Mouse (Mus musculus) limb, embryonic 15.5 days (tissue): ENCODE results near the gene Hsf4. TPM values are rescaled to one million over a fixed set of nuclear protein-coding genes. Genes with fewer than 3 reads are reported as not detected.

Experiments used
- ATAC-seq: fragments of 200-750 bp; cut with Nextera tagmentation; 2 replicates; pipeline ENCODE4 v1.8.0; 2017; ENCODE audit warnings: low read depth, moderate TSS enrichment; ENCODE audit not compliant: insufficient number of reproducible peaks, low FRiP score, low TSS enrichment
- H3K27ac ChIP-seq: fragments of 300-500 bp; sonication (generic); 2 replicates; pipeline ENCODE4 v1.5.1; 2015; ENCODE audit warnings: moderate library complexity, mild to moderate bottlenecking, inconsistent platforms
- H3K27me3 ChIP-seq: fragments of 300-500 bp; sonication (generic); 2 replicates; pipeline ENCODE4 v1.6.1; 2015; ENCODE audit warnings: inconsistent platforms
- H3K36me3 ChIP-seq: fragments of 300-500 bp; sonication (generic); 2 replicates; pipeline ENCODE4 v1.6.1; 2015; ENCODE audit warnings: inconsistent platforms
- H3K4me1 ChIP-seq: fragments of 300-500 bp; sonication (generic); 2 replicates; pipeline ENCODE4 v1.6.1; 2015; ENCODE audit warnings: inconsistent platforms
- H3K4me2 ChIP-seq: fragments of 300-500 bp; sonication (generic); 2 replicates; pipeline ENCODE4 v1.6.1; 2015; ENCODE audit warnings: mild to moderate bottlenecking, inconsistent platforms
- H3K4me3 ChIP-seq: fragments of 300-500 bp; sonication (generic); 2 replicates; pipeline ENCODE4 v1.5.1; 2015; ENCODE audit warnings: mild to moderate bottlenecking, inconsistent platforms
- H3K9ac ChIP-seq: fragments of 300-500 bp; sonication (generic); 2 replicates; pipeline ENCODE4 v1.6.1; 2015; ENCODE audit warnings: inconsistent platforms
- H3K9me3 ChIP-seq: fragments of 300-500 bp; sonication (generic); 2 replicates; pipeline ENCODE4 v1.6.1; 2016; ENCODE audit warnings: inconsistent platforms
- WGBS: fragments of 180-500 bp; shearing (Covaris S2); methylation state at CpG from one replicate; pipeline ENCODE4 v1.1.7; 2015; 5-methylcytosine and 5-hydroxymethylcytosine counted together
- polyA plus RNA-seq: library from polyadenylated mRNA; unstranded; fragments of >200 nt; fragmentation: Nextera tagmentation; extraction: Ambion mirVana; gene quantifications from 2 replicates; pipeline ENCODE4 v1.2.1, GENCODE M21; 2015

The Hsf4 gene
- polyA plus RNA-seq, 1 experiment from 2014 or later, result 0.33 TPM

DNA sequence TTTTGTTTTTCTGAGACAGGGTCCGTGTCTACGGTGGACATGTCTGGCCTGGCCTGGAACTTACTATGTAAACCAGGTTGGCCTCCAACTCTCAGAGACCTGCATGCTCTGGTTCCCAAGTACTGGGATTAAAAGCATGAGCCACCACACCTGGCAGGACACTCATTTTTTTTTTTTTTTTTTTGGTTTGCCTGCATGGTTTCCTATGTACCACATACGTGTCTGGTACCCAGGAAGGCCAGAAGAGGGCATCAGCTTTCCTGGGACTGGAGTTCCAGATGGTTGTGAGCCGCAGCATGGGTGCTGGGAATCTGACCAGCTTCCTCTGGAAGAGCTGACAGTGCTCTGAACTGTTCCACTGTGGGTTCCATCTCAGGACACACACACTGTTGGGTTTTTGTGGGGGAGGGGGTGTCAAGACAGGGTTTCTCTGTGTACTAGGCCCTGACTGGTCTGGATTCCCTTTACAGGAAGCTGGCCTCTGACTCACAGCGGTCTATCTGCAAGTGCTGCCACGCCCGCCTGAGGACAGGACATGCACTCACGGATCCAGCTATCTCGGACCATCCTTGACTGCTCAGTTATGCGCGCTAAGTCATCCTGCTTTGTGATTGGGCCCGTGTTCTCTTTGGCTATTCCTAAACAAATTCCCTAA is 8.1 kb upstream of the Hsf4 start:
- Histone ChIP-seq H3K4me3 (no peak overlapping the region), H3K9ac (no peak overlapping the region), H3K27ac (no peak overlapping the region), H3K36me3 (no peaks in the 10 kb centered on the region), H3K27me3 (peaks cover 64% of the 10 kb centered on the region), H3K4me2 (no peak overlapping the region), H3K4me1 (peaks cover 31% of the 10 kb centered on the region), H3K9me3 (no peaks in the 10 kb centered on the region)
- WGBS, result 85% methylated on average over 12 of the region's 12 CpGs
- no peak for ATAC-seq

DNA sequence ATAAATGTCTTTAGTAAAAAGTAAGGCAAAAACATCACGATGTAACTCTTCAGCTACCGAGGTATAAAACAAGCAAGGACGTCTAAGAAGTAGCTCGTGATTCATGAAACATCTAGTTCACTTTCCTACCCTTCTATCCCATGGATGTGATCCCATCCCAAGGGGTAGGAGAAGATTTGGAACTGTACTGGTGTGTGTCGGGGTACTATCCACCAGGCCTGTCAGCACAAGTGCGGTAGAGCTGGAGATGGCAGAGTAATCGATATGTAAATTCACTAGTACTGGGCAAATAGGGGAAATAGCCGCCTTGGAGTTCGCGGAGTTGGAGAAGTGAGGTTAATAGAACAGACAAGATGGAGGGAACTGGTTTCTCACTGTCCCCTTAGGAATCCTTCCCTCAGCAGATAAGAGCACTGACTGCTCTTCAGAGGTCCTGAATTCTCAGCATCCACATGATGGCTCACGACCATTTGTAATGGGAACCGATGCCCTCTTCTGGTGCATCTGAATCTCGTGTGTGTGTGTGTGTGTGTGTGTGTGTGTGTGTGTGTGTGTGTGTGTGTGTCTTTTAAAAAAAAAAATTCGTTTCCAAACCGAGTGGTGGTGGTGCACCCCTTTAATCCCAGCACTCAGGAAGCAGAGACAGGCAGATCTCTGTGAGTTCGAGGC is 6.2 kb upstream of the Hsf4 start:
- peak overlapping the region; percentile 86 for H3K4me2 ChIP-seq
- no peaks in the 10 kb centered on the region for H3K9me3 ChIP-seq
- H3K9ac ChIP-seq, result no peak overlapping the region
- peaks cover 36% of the 10 kb centered on the region for H3K4me1 ChIP-seq
- 39% methylated on average over 16 of the region's 16 CpGs for WGBS
- H3K27me3 ChIP-seq, result peaks cover 71% of the 10 kb centered on the region
- no peak for ATAC-seq
- H3K36me3 ChIP-seq, result no peaks in the 10 kb centered on the region
- peak overlapping the region; percentile 68 for H3K4me3 ChIP-seq
- H3K27ac ChIP-seq, result no peak overlapping the region

- H3K27me3 ChIP-seq, result peaks cover 71% of the 10 kb centered on the region
- H3K4me3 ChIP-seq, result peak within 1 kb of the TSS; percentile 68
- WGBS, result 2% methylated on average over 54 of the region's 54 CpGs
- no peak for ATAC-seq
- H3K36me3 ChIP-seq, result no peaks in the 10 kb centered on the region
- no peak within 1 kb of the TSS; the same call in 1 of the 2 replicates for H3K27ac ChIP-seq
- H3K9ac ChIP-seq, result peak within 1 kb of the TSS; percentile 51
- peak within 1 kb of the TSS; percentile 86 for H3K4me2 ChIP-seq
- H3K9me3 ChIP-seq, result no peaks in the 10 kb centered on the region
- H3K4me1 ChIP-seq, result peaks cover 38% of the 10 kb centered on the region
Measured at GRCm38 (mm10) chr8:105264024-105264982, 5.3 kb upstream of the Hsf4 start, which contains the start of the genes Tradd and Fbxl8. Gene Tradd (minus strand): TSS chr8:105264609. Gene Fbxl8 (plus strand): TSS chr8:105264648.

- Histone ChIP-seq H3K4me1 (peaks cover 38% of the 10 kb centered on the region), H3K9me3 (no peaks in the 10 kb centered on the region), H3K9ac (no peak overlapping the region), H3K27me3 (peaks cover 72% of the 10 kb centered on the region), H3K4me3 (peak overlapping the region; percentile 68), H3K36me3 (no peaks in the 10 kb centered on the region), H3K27ac (no peak overlapping the region), H3K4me2 (peak overlapping the region; percentile 86)
- no peak for ATAC-seq
- 5% methylated on average over 10 of the region's 10 CpGs for WGBS
Measured at GRCm38 (mm10) chr8:105265128-105265527, 4.5 kb upstream of the Hsf4 start.

- Histone ChIP-seq H3K4me2 (no peak overlapping the region), H3K9me3 (no peaks in the 10 kb centered on the region), H3K4me1 (peaks cover 46% of the 10 kb centered on the region), H3K9ac (no peak overlapping the region), H3K27ac (no peak overlapping the region), H3K27me3 (peaks cover 73% of the 10 kb centered on the region), H3K4me3 (no peak overlapping the region), H3K36me3 (no peaks in the 10 kb centered on the region)
- WGBS, result 36% methylated on average over 13 of the region's 13 CpGs
- ATAC-seq, result no peak
Measured at GRCm38 (mm10) chr8:105266775-105267174, 2.8 kb upstream of the Hsf4 start.

- 2% methylated on average over 65 of the region's 65 CpGs for WGBS
- H3K27me3 ChIP-seq, result peaks cover 83% of the 10 kb centered on the region
- peaks cover 47% of the 10 kb centered on the region for H3K4me1 ChIP-seq
- H3K9me3 ChIP-seq, result no peaks in the 10 kb centered on the region
- peak overlapping the region; percentile 43 for H3K4me3 ChIP-seq
- no peak for ATAC-seq
- no peak overlapping the region for H3K27ac ChIP-seq
- H3K4me2 ChIP-seq, result peak overlapping the region; percentile 83
- no peak overlapping the region for H3K9ac ChIP-seq
- H3K36me3 ChIP-seq, result no peaks in the 10 kb centered on the region
Measured at GRCm38 (mm10) chr8:105268342-105269074, 1.1 kb upstream of the Hsf4 start.

- peak overlapping the region; percentile 43 for H3K4me3 ChIP-seq
- 6% methylated on average over 10 of the region's 10 CpGs for WGBS
- H3K4me2 ChIP-seq, result peak overlapping the region; percentile 83
- H3K36me3 ChIP-seq, result no peaks in the 10 kb centered on the region
- H3K9me3 ChIP-seq, result no peaks in the 10 kb centered on the region
- H3K27me3 ChIP-seq, result peaks cover 82% of the 10 kb centered on the region
- H3K4me1 ChIP-seq, result peaks cover 43% of the 10 kb centered on the region
- H3K9ac ChIP-seq, result no peak overlapping the region
- H3K27ac ChIP-seq, result no peak overlapping the region
- ATAC-seq, result no peak
Measured at GRCm38 (mm10) chr8:105269075-105269458, 534 bp upstream of the Hsf4 start.

DNA sequence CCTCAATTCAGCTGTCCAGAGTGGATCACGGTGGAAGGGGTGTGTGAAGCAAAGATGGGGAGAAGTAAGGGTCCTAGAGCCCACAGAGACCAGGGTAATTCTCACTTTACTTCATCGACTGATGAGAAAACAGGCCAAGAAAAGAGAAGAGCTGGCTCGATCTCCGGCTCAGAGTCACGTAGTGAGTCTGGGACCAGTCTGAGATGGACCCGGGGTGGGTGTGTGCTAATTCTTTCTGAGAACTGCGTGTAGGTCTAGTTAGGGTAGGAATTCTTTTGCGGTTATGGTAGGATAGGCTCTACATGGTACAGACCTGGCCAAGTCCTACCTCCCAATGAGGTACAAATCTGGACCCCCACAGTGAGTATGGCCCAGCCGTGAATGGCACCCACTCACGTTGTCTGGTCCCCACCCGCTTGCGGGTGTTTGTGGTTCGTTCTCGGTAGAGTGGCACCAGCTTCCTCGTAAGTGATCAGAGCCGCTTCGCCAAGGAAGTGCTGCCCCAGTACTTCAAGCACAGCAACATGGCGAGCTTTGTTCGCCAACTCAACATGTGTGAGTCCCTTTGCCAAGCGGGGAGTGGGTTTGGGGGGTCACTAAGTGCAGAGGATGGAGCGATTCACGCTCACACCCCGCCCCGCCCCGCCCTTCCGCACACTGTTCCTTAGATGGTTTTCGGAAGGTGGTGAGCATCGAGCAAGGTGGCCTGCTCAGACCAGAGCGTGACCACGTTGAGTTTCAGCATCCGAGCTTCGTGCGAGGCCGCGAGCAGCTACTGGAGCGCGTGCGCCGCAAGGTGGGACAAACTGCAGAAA is 707 bp downstream of the Hsf4 start:
- Histone ChIP-seq H3K4me3 (peak overlapping the region; percentile 43), H3K36me3 (no peaks in the 10 kb centered on the region), H3K9me3 (no peaks in the 10 kb centered on the region), H3K4me2 (peak overlapping the region; percentile 83), H3K27ac (no peak overlapping the region), H3K9ac (0 out of 2 replicates have a peak overlapping the region, but pooled peaks have one; percentile 7), H3K27me3 (peaks cover 93% of the 10 kb centered on the region), H3K4me1 (peaks cover 38% of the 10 kb centered on the region)
- 4% methylated on average over 39 of the region's 39 CpGs for WGBS
- ATAC-seq, result no peak

GRCm38 (mm10) chr8:105270916-105271186 is 1.2 kb downstream of the Hsf4 start:
- Histone ChIP-seq H3K9me3 (no peaks in the 10 kb centered on the region), H3K36me3 (no peaks in the 10 kb centered on the region), H3K27ac (no peak overlapping the region), H3K9ac (0 out of 2 replicates have a peak overlapping the region, but pooled peaks have one; percentile 4), H3K27me3 (peaks cover 95% of the 10 kb centered on the region), H3K4me1 (peaks cover 39% of the 10 kb centered on the region), H3K4me3 (peak overlapping the region; percentile 8; the same call in 1 of the 2 replicates), H3K4me2 (0 out of 2 replicates have a peak overlapping the region, but pooled peaks have one; percentile 83)
- WGBS, result 4% methylated on average over 11 of the region's 11 CpGs
- no peak for ATAC-seq

GRCm38 (mm10) chr8:105275387-105275786 is 5.8 kb downstream of the Hsf4 start:
- peak overlapping the region; percentile 85; the same call in 1 of the 2 replicates for H3K4me2 ChIP-seq
- peaks cover 94% of the 10 kb centered on the region for H3K27me3 ChIP-seq
- WGBS, result 5% methylated on average over 11 of the region's 11 CpGs
- no peaks in the 10 kb centered on the region for H3K9me3 ChIP-seq
- ATAC-seq, result no peak
- H3K4me1 ChIP-seq, result peaks cover 33% of the 10 kb centered on the region
- H3K9ac ChIP-seq, result no peak overlapping the region
- peak overlapping the region; percentile 44; the same call in 1 of the 2 replicates for H3K4me3 ChIP-seq
- H3K27ac ChIP-seq, result no peak overlapping the region
- no peaks in the 10 kb centered on the region for H3K36me3 ChIP-seq
